ENCODE assay signal across 12 mouse cellular contexts in the genomic region with DNA sequence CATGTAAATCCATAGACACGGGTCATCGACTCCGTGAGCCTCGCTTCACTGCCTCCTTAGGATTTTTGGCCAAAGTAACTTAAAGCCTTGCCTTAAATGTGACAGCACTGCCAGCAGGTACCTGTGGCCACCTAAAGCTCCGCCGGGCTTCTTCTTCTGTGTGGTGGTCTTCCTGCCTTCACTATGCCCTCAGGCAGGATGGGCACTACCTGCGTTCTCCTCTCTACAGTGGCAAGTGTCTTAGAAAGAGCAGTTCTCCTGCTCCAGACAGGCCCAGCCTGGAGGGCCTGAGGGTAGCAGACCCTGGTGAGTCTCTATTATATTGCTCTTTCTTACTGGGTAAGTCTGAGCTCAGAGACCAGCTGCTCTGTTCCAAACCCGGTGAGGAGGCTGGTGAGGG.
"Had no signal": no experiment of that assay in that cellular context is flagged by ENCODE, and none has a peak within 500 bp of the region (broad histone marks: within the 10 kb centered on the region; RNA-seq: fewer than 3 reads in every experiment).

No protein-coding gene starts in this region.

- H3K4me2 ChIP-seq: limb, embryonic 15.5 days; liver, embryonic 12.5 days; lung, embryonic 14.5 days; neural tube, embryonic 13.5 days had no signal

- H3K36me3 ChIP-seq: limb, embryonic 15.5 days; liver, embryonic 12.5 days; neural tube, embryonic 13.5 days had no signal

- DNase-seq: kidney, adult 9 months; lung, embryonic 14.5 days; lung, postnatal 14 days; retina, postnatal 1 day; right cerebral cortex, postnatal 4 days; spleen, adult 18-20 months; thymus, postnatal 36 days had no signal

- ATAC-seq: intestine, postnatal 0 days; liver, embryonic 12.5 days had no signal

- H3K9me3 ChIP-seq: limb, embryonic 15.5 days; liver, embryonic 12.5 days; neural tube, embryonic 13.5 days had no signal

- H3K27me3 ChIP-seq: limb, embryonic 15.5 days; liver, embryonic 12.5 days; neural tube, embryonic 13.5 days had no signal

- H3K4me1 ChIP-seq: liver, embryonic 12.5 days; neural tube, embryonic 13.5 days had no signal

- H3K4me3 ChIP-seq: layer of hippocampus, adult 2 months; limb, embryonic 15.5 days; liver, embryonic 12.5 days; neural tube, embryonic 13.5 days had no signal

- H3K9ac ChIP-seq: limb, embryonic 15.5 days; liver, embryonic 12.5 days; lung, embryonic 14.5 days; neural tube, embryonic 13.5 days had no signal

- H3K27ac ChIP-seq: layer of hippocampus, adult 2 months; limb, embryonic 15.5 days; liver, embryonic 12.5 days; neural tube, embryonic 13.5 days had no signal
